Comparison of ENCODE assay signal across 8 mouse cellular contexts in the genomic region with DNA sequence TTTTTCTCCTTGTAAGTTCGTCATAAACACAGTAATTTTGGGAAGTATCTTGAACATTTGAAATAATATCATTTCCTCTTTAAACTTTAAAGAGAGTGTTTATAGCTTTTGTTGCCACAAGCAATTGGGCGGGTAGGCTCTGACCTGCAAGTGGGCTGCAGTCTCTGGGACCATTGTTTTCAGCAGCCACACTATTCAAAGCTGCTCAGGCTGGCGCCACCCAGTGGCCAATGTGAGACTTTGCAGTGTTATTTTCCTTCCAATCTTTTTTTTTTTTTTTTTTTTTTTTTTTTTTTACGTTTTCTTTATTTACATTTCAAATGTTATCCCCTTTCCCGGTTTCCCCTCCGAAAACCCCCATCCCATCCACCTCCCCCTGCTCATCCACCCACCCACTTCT. TPM values are rescaled to one million over a fixed set of nuclear protein-coding genes. Genes with fewer than 3 reads are reported as not detected.
DNase-seq lines count a peak whose midpoint lies in the region; ATAC-seq and TF ChIP-seq lines count a peak whose summit lies in the region.

No protein-coding gene starts in this region.

- H3K36me3 ChIP-seq in limb, embryonic 14.5 days (ENCODE audit: control insufficient read depth, insufficient read depth, low read length), result no peaks in the 10 kb centered on the region

- WGBS in limb, embryonic 14.5 days, result 15% methylated on average over 6 of the region's 6 CpGs

- peak; percentile 12 for DNase-seq in cerebellum, adult 11-12 months
- DNase-seq in cerebellum, adult 8-10 months, result no peak
- DNase-seq in left cerebral cortex, postnatal 4 days, result peak; percentile 25
- no peak for DNase-seq in left cerebral cortex, adult 9 months (ENCODE audit: low spot score in 2 of 2)
- DNase-seq in brain, embryonic 14.5 days (ENCODE audit: low read depth), result peak; percentile 73
- DNase-seq in limb, embryonic 14.5 days (ENCODE audit: low spot score), result peak; percentile 12
- peak; percentile 14 for DNase-seq in thymus, postnatal 25 days

- no peak overlapping the region for H3K9ac ChIP-seq in limb, embryonic 14.5 days (ENCODE audit: low read depth, low read length, severe bottlenecking)

- no peak overlapping the region for H3K27ac ChIP-seq in limb, embryonic 14.5 days (replicated peaks; ENCODE audit: low read depth, low read length)

- H3K4me1 ChIP-seq in limb, embryonic 14.5 days (ENCODE audit: control insufficient read depth, insufficient read depth, low read length), result no peaks in the 10 kb centered on the region

- H3K4me2 ChIP-seq in limb, embryonic 14.5 days (replicated peaks; ENCODE audit: low read depth, low read length, severe bottlenecking), result no peak overlapping the region

- no peaks in the 10 kb centered on the region for H3K27me3 ChIP-seq in limb, embryonic 14.5 days (ENCODE audit: control insufficient read depth, insufficient read depth, low read length)

- H3K9me3 ChIP-seq in limb, embryonic 14.5 days (ENCODE audit: control insufficient read depth, low read length), result no peaks in the 10 kb centered on the region

- ATAC-seq in limb, embryonic 14.5 days (ENCODE audit: low FRiP score, low read depth), result no peak
- no peak for ATAC-seq in erythroblast, adult 5-6 weeks (replicated peaks; ENCODE audit: low FRiP score, poor library complexity, severe bottlenecking)

- no peak for TF ChIP-seq POLR2A in brain, embryonic 14.5 days (IDR thresholded peaks at IDR 0.05; ENCODE audit: borderline replicate concordance, extremely low read depth, insufficient read depth, insufficient read length, poor library complexity, severe bottlenecking)
- no peak for TF ChIP-seq POLR2A in limb, embryonic 14.5 days (IDR thresholded peaks at IDR 0.05; ENCODE audit: borderline replicate concordance, extremely low read depth, insufficient read depth, insufficient read length)

- TF ChIP-seq CTCF in brain, embryonic 14.5 days (IDR thresholded peaks at IDR 0.05; ENCODE audit: borderline replicate concordance, extremely low read depth, insufficient read depth, insufficient read length), result peak; percentile 66

- intact Hi-C loops in left cerebral cortex, postnatal 4 days (cut with DNase I), result no loop called here

- no peak overlapping the region for H3K4me3 ChIP-seq in limb, embryonic 14.5 days (replicated peaks; ENCODE audit: low read length)

RNA-seq across cellular contexts. Expression of a gene that starts 17.8 kb away (rescaled TPM):
- 10 to 100 TPM; 28.0 to 29.8 TPM for total RNA-seq in left cerebral cortex, postnatal 4 days (2021)
- polyA plus RNA-seq in brain, embryonic 14.5 days (2012; rRNA removed), result 15.8 and 17.8 TPM in 2 replicates
- 18.6 and 19.6 TPM in 2 replicates for polyA plus RNA-seq in limb, embryonic 14.5 days (2012; rRNA removed)
- polyA plus RNA-seq in limb, embryonic 14.5 days (2014; fragmentation: Nextera tagmentation; extraction: Ambion mirVana), result 18.4 and 18.5 TPM in 2 replicates
- 5.2 and 6.9 TPM in 2 replicates for total RNA-seq in erythroblast, adult 5-6 weeks (2015; ENCODE audit: low replicate concordance)
- 5.9 and 9.6 TPM in 2 replicates for total RNA-seq in erythroblast, adult 5-6 weeks (2017; ENCODE audit: low replicate concordance)

RNA-seq across cellular contexts. Expression of a gene that starts 49.1 kb away (rescaled TPM):
- total RNA-seq in left cerebral cortex, postnatal 4 days (2021), result 1 to 10 TPM; 7.3 to 7.9 TPM
- 5.7 and 7.8 TPM in 2 replicates for polyA plus RNA-seq in brain, embryonic 14.5 days (2012; rRNA removed)
- 13.7 and 15.7 TPM in 2 replicates for polyA plus RNA-seq in limb, embryonic 14.5 days (2012; rRNA removed)
- 7.0 and 7.4 TPM in 2 replicates for polyA plus RNA-seq in limb, embryonic 14.5 days (2014; fragmentation: Nextera tagmentation; extraction: Ambion mirVana)
- 1.3 and 7.9 TPM in 2 replicates for total RNA-seq in erythroblast, adult 5-6 weeks (2015; ENCODE audit: low replicate concordance)
- total RNA-seq in erythroblast, adult 5-6 weeks (2017; ENCODE audit: low replicate concordance), result 1.4 and 7.0 TPM in 2 replicates

Comparison
In these comparisons a context has a peak if more than half of its experiments do, and no peak if none do; other contexts are left out.
1. DNase-seq: peak in cerebellum, adult 11-12 months (single experiment), left cerebral cortex, postnatal 4 days (single experiment), brain, embryonic 14.5 days (single experiment), limb, embryonic 14.5 days (single experiment) and thymus, postnatal 25 days (single experiment); none in cerebellum, adult 8-10 months (single experiment) and left cerebral cortex, adult 9 months (0 of 2).